Comparison of ENCODE assay signal across 8 mouse cellular contexts in the genomic region with DNA sequence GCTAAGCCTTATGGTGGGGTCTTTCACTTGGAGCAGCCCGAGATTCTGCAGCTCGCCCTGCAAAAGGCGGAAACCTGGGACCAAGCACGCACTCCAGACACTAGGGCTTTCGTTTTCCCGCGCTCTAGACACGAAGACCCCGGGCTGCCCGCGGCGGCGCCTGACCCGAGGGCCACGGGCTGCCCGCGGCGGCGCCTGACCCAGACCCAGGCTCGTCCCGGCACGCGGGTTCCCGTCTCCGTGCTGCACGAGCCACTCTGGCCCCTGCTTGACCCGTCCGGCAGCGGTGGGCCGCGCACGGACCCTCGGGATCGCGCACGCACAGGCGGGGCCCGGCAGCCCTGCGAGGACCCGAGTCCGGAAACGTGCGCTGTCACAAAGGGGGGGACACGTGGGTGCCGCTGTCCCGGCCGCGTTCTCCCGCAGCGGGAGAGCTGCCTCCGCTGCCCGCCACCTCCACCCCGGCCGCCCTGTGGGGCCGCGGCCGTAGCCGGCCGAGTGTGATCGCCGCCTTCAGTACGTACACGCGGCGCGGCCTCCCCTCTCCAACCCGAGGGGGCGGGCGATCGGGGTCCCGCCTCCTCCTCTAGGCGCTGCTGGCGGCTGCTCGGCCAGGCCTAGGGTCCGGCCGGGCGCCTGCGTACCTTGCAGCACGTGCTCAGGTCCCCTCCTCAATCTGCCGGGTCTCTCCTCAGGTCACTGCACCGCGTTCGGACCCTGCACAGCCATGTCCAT. TPM values are rescaled to one million over a fixed set of nuclear protein-coding genes. Genes with fewer than 3 reads are reported as not detected.
A peak's percentile ranks its signal among the peaks of the same experiment; 100 is the strongest.
DNase-seq lines count a peak whose midpoint lies in the region; ATAC-seq and TF ChIP-seq lines count a peak whose summit lies in the region.

A gene (plus strand): TSS at position 271 of the 735 bp plus-strand sequence.

- H3K4me1 ChIP-seq in MEL (ENCODE audit: control insufficient read depth in 1 of 2, insufficient read depth in 2 of 2, low read length in 2 of 2) = peaks cover 0 to 4% of the 10 kb centered on the region in 2 experiments; a peak in 1 of 4 replicates
- peaks cover 6% of the 10 kb centered on the region for H3K4me1 ChIP-seq in cerebellum, adult 2 months (ENCODE audit: control insufficient read depth, insufficient read depth, low read length)
- H3K4me1 ChIP-seq in forebrain, postnatal 0 days (ENCODE audit: insufficient read depth) = peaks cover 10% of the 10 kb centered on the region
- H3K4me1 ChIP-seq in neural tube, embryonic 14.5 days (ENCODE audit: control insufficient read depth, insufficient read depth, low read length) = peaks cover 17% of the 10 kb centered on the region

- H3K4me2 ChIP-seq in forebrain, postnatal 0 days (ENCODE audit: low read depth) = peak within 1 kb of the TSS; percentile 95
- H3K4me2 ChIP-seq in neural tube, embryonic 14.5 days (ENCODE audit: low read depth, low read length) = peak within 1 kb of the TSS; percentile 99

- H3K4me3 ChIP-seq in MEL (ENCODE audit: control insufficient read depth in 1 of 2, insufficient read depth in 1 of 2, low read depth in 2 of 2, low read length in 2 of 2) = peak within 1 kb of the TSS; percentile 70 to 89
- H3K4me3 ChIP-seq in cerebellum, adult 2 months (replicated peaks; ENCODE audit: insufficient read depth, low read depth, low read length) = peak within 1 kb of the TSS; percentile 61
- peak within 1 kb of the TSS; percentile 71 for H3K4me3 ChIP-seq in forebrain, postnatal 0 days (ENCODE audit: low read depth, low read length)
- peak within 1 kb of the TSS; percentile 70 for H3K4me3 ChIP-seq in neural tube, embryonic 14.5 days (ENCODE audit: low read depth, low read length)

- peak in 1 of 2 experiments; percentile 56; a peak in 1 of 4 replicates for TF ChIP-seq POLR2A in MEL (IDR thresholded peaks at IDR 0.05; ENCODE audit: control insufficient read depth in 1 of 2, insufficient read depth in 1 of 2, low read depth in 1 of 2, low read length in 2 of 2, poor library complexity in 1 of 2)
- TF ChIP-seq POLR2A in cerebellum, adult 2 months (IDR thresholded peaks at IDR 0.05; ENCODE audit: borderline replicate concordance, insufficient read depth, low read length) = peak; percentile 52

- peak within 1 kb of the TSS; percentile 100 for H3K9ac ChIP-seq in MEL (ENCODE audit: control insufficient read depth, low read depth, low read length, poor library complexity, severe bottlenecking)
- H3K9ac ChIP-seq in forebrain, postnatal 0 days = peak within 1 kb of the TSS; percentile 93
- peak within 1 kb of the TSS; percentile 91 for H3K9ac ChIP-seq in neural tube, embryonic 14.5 days (replicated peaks; ENCODE audit: low read depth, low read length)

- no peaks in the 10 kb centered on the region for H3K27me3 ChIP-seq in MEL (ENCODE audit: control insufficient read depth in 1 of 2, insufficient read depth in 2 of 2, low read length in 2 of 2)
- no peaks in the 10 kb centered on the region for H3K27me3 ChIP-seq in cerebellum, adult 2 months (ENCODE audit: control insufficient read depth, insufficient read depth, low read length)
- no peaks in the 10 kb centered on the region for H3K27me3 ChIP-seq in forebrain, postnatal 0 days (ENCODE audit: insufficient read depth, low read length)
- no peaks in the 10 kb centered on the region for H3K27me3 ChIP-seq in neural tube, embryonic 14.5 days (ENCODE audit: control insufficient read depth, insufficient read depth, low read length)

- TF ChIP-seq CTCF in MEL (IDR thresholded peaks at IDR 0.05 in 2 of 3, conservative IDR thresholded peaks at IDR 0.05 in 1 of 3; ENCODE audit: control insufficient read depth in 1 of 3, insufficient read depth in 1 of 3, low read depth in 2 of 3, low read length in 3 of 3, poor library complexity in 1 of 3, severe bottlenecking in 1 of 3) = no peak
- no peak for TF ChIP-seq CTCF in cerebellum, adult 2 months (IDR thresholded peaks at IDR 0.05; ENCODE audit: borderline replicate concordance, insufficient read depth, low read depth, low read length)
- TF ChIP-seq CTCF in forebrain, postnatal 0 days (IDR thresholded peaks at IDR 0.05; ENCODE audit: low read depth) = no peak

- peaks cover 0 to 7% of the 10 kb centered on the region in 2 experiments; a peak in 3 of 4 replicates for H3K36me3 ChIP-seq in MEL (ENCODE audit: control insufficient read depth in 1 of 2, insufficient read depth in 2 of 2, low read length in 2 of 2)
- H3K36me3 ChIP-seq in forebrain, postnatal 0 days (ENCODE audit: insufficient read depth) = peaks cover 19% of the 10 kb centered on the region
- H3K36me3 ChIP-seq in neural tube, embryonic 14.5 days (ENCODE audit: control insufficient read depth, insufficient read depth, low read length) = peaks cover 12% of the 10 kb centered on the region; the same call in 1 of the 2 replicates

- H3K79me2 ChIP-seq in MEL (ENCODE audit: control insufficient read depth, insufficient read depth, low read length, poor library complexity) = peaks cover 79% of the 10 kb centered on the region

- peak; percentile 83 for DNase-seq in MEL (ENCODE audit: low read depth, low spot score)
- DNase-seq in cerebellum, adult 2 months = peak; percentile 84 to 88
- peak; percentile 88 for DNase-seq in forebrain, postnatal 0 days
- peak; percentile 90 to 94 for DNase-seq in heart, postnatal 36 days
- DNase-seq in layer of hippocampus, adult 18-20 months (ENCODE audit: low spot score in 2 of 2) = peak; percentile 76 to 81
- DNase-seq in lung, adult 18-20 months = peak; percentile 85 to 86
- peak; percentile 91 for DNase-seq in testis, postnatal 10 days (ENCODE audit: low spot score)

- TF ChIP-seq RAD21 in MEL (IDR thresholded peaks at IDR 0.05; ENCODE audit: low read depth, low read length) = no peak

- under 1% methylated on average over 83 of the region's 83 CpGs for WGBS in cerebellum, adult 2 months
- WGBS in forebrain, postnatal 0 days = 3% methylated on average over 80 of the region's 83 CpGs
- WGBS in neural tube, embryonic 14.5 days = under 1% methylated on average over 75 of the region's 83 CpGs

- ATAC-seq in forebrain, postnatal 0 days = peak; percentile 91
- peak; percentile 94 for ATAC-seq in neural tube, embryonic 14.5 days (ENCODE audit: low read depth)

- peak within 1 kb of the TSS; percentile 99 for H3K27ac ChIP-seq in MEL (ENCODE audit: control insufficient read depth, low read depth, low read length)
- peak within 1 kb of the TSS; percentile 99 for H3K27ac ChIP-seq in cerebellum, adult 2 months (ENCODE audit: insufficient read depth, low read length)
- H3K27ac ChIP-seq in forebrain, postnatal 0 days (ENCODE audit: low read depth, low read length) = peak within 1 kb of the TSS; percentile 98
- peak within 1 kb of the TSS; percentile 97 for H3K27ac ChIP-seq in neural tube, embryonic 14.5 days (ENCODE audit: low read depth, low read length)

- no peaks in the 10 kb centered on the region for H3K9me3 ChIP-seq in MEL (replicated peaks; ENCODE audit: insufficient read depth, low read length)
- H3K9me3 ChIP-seq in forebrain, postnatal 0 days (ENCODE audit: low read length) = no peaks in the 10 kb centered on the region
- H3K9me3 ChIP-seq in neural tube, embryonic 14.5 days (ENCODE audit: control insufficient read depth, low read length) = no peaks in the 10 kb centered on the region

- TF ChIP-seq EP300 in MEL (IDR thresholded peaks at IDR 0.05; ENCODE audit: low read depth in 1 of 2, low read length in 2 of 2) = no peak

- intact Hi-C loops in heart, postnatal 36 days (cut with DNase I) = loop anchor here (2.0 to 5.0 kb wide), 2 partner anchors 18 to 236 kb away; a partner anchor contains a TSS

TF ChIP-seq in MEL, 35 proteins besides CTCF, POLR2A, EP300 and RAD21:
- no peak; the same call in 1 of the 2 replicates for TF ChIP-seq CHD1 (IDR thresholded peaks at IDR 0.05; ENCODE audit: low read depth, low read length)
- 0 out of 2 replicates have a peak, but pooled peaks have one; percentile 31 for TF ChIP-seq ELF1 (IDR thresholded peaks at IDR 0.05; ENCODE audit: low read depth, low read length)
- peak; percentile 34; the same call in 1 of the 2 replicates for TF ChIP-seq USF1 (IDR thresholded peaks at IDR 0.05; ENCODE audit: low read depth, low read length)
- TF ChIP-seq MAX (IDR thresholded peaks at IDR 0.05; ENCODE audit: low read length) = peak; percentile 80
- peak; percentile 47 for TF ChIP-seq NELFE (IDR thresholded peaks at IDR 0.05; ENCODE audit: low read depth, low read length)
- peak; percentile 39; the same call in 1 of the 2 replicates for TF ChIP-seq HCFC1 (IDR thresholded peaks at IDR 0.05; ENCODE audit: low read depth, low read length)
- 0 out of 2 replicates have a peak, but pooled peaks have one; percentile 2 for TF ChIP-seq TBP (IDR thresholded peaks at IDR 0.05; ENCODE audit: low read depth, low read length)
- no peak; the same call in 1 of the 2 replicates for TF ChIP-seq MYC (IDR thresholded peaks at IDR 0.05; ENCODE audit: low read depth, low read length)
- no peak for TF ChIP-seq MEF2A (IDR thresholded peaks at IDR 0.05; ENCODE audit: extremely low read depth, insufficient replicate concordance, low read depth, low read length, poor library complexity, severe bottlenecking)
- TF ChIP-seq E2F4 (IDR thresholded peaks at IDR 0.05; ENCODE audit: borderline replicate concordance, low read depth, low read length) = peak; percentile 75; the same call in 1 of the 2 replicates
- peak; percentile 31; the same call in 1 of the 2 replicates for TF ChIP-seq NRF1 (IDR thresholded peaks at IDR 0.05; ENCODE audit: insufficient read depth, low read depth, low read length, poor library complexity, severe bottlenecking)
- 0 out of 2 replicates have a peak, but pooled peaks have one; percentile 62 for TF ChIP-seq TCF12 (IDR thresholded peaks at IDR 0.05; ENCODE audit: low read depth, low read length)
- peak; percentile 76 for TF ChIP-seq MXI1 (IDR thresholded peaks at IDR 0.05; ENCODE audit: low read depth, low read length)
TF ChIP-seq in MEL: peak in this region for 10.

RNA-seq across cellular contexts. Expression of the gene that starts here (rescaled TPM):
- 149 and 158 TPM in 2 replicates for total RNA-seq in MEL (2012; rRNA removed)
- polyA plus RNA-seq in MEL (2012; ENCODE audit: insufficient read depth in 1 of 2, insufficient read length in 2 of 2, low read depth in 1 of 2, low replicate concordance in 2 of 2, missing spikeins in 1 of 2) = 100 to 1,000 TPM in 1 of 2 experiments, not detected in 1; 251 TPM
- 65.3 and 77.0 TPM in 2 replicates for polyA plus RNA-seq in cerebellum, adult 2 months (2012; rRNA removed)
- 84.4 and 93.4 TPM in 2 replicates for total RNA-seq in forebrain, postnatal 0 days (2014; rRNA removed)
- 36.7 and 45.4 TPM in 2 replicates for polyA plus RNA-seq in forebrain, postnatal 0 days (2015; fragmentation: Nextera tagmentation; extraction: Ambion mirVana)
- total RNA-seq in heart, postnatal 36 days (2021) = 10 to 100 TPM; 26.7 to 27.4 TPM
- total RNA-seq in layer of hippocampus, adult 18-20 months (2021) = 10 to 100 TPM; 46.6 to 50.4 TPM
- polyA plus RNA-seq in neural tube, embryonic 14.5 days (2014; fragmentation: Nextera tagmentation; extraction: Ambion mirVana) = 51.4 and 56.9 TPM in 2 replicates

Comparison
In these comparisons a context has a peak if more than half of its experiments do, and no peak if none do; other contexts are left out.
1. Peak in every context shown above with its lines: DNase-seq, ATAC-seq, H3K4me3 ChIP-seq and H3K27ac ChIP-seq.